Mouse (Mus musculus) right cerebral cortex, postnatal 10 days (tissue): ENCODE measurements around the gene Dlx4.

Experiments used
- DNase-seq, 2 experiments: peaks; one replicate each; pipeline ENCODE4 v3.0.0; 2021; ENCODE audit warnings: low spot score in 2 of 2

Gene Dlx4

GRCm38 (mm10) chr11:95145851-95146403 lies at the start of gene Dlx4:
TSS of gene Dlx4 (minus strand) at chr11:95146263.
- peak in 1 of 2 experiments; percentile 38 for DNase-seq

DNA sequence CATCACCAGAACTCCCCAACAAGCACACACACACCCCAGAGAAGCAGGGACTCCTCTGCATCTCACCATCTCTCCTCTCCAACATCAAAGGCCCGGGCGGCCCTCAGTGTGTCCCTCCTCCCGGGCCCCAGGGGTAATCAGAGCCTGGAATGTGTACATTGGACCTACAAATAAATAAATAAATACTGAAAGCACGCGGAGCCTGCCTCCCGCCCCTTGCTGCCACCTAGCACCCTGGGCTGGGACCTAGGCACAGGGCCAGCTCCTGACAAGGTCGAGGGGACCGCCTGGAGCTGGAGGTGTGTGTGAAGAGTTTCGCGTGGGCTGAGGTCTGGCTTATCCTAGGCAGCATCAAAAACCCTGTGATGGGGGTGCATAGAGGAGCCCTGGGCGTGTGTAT lies 43.8 kb upstream of the Dlx4 start:
- no peak for DNase-seq

DNA sequence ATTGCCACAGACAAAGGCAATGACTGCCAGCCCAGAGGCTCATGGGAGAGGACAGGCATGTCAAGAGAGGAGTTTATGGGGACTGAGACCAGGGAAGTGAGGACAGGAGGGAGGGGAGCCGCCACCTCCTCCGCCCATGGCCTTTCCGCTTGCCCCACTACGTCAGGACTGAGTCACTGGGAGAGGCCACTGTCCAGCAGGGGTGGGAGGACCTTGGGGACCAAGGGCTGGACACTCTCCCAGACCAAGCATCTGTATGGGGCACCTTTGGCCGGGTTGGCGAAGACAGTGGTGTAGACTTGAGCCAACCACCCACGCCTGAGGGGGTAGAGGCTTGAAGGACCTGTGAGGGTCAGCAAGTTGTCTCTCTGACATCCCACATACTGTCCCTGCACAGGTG lies 40.8 kb upstream of the Dlx4 start:
- no peak for DNase-seq

- DNase-seq, result peak in 1 of 2 experiments; percentile 28
These were observed 39.6 kb upstream of the Dlx4 start for GRCm38 (mm10) chr11:95185700-95186099.

DNA sequence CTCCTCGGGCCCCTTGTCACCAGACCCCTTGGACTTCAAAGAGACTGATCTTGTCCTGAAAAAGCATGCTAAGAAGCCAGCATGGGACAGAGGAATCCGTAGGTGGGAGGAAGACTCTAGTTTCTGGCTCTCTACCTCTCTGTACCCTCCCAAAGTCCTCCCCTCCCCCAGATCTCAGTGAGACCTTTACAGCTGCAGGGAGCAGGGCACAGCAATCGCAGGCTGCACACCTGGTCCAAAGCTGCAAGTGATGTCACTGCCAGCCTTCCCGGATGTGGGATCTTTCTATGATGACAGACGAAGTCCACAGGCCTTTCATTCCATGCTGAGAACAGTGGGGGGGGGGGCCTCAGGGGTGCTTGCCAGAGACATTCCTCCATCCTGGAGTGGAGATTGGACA lies 38.5 kb upstream of the Dlx4 start:
- no peak for DNase-seq

GRCm38 (mm10) chr11:95179311-95179710 lies 33.2 kb upstream of the Dlx4 start:
- peak; percentile 39 to 46 for DNase-seq

GRCm38 (mm10) chr11:95165857-95166256 lies 19.8 kb upstream of the Dlx4 start:
- DNase-seq, result no peak

- no peak for DNase-seq
These were observed 15.6 kb upstream of the Dlx4 start for GRCm38 (mm10) chr11:95161708-95162107.

DNA sequence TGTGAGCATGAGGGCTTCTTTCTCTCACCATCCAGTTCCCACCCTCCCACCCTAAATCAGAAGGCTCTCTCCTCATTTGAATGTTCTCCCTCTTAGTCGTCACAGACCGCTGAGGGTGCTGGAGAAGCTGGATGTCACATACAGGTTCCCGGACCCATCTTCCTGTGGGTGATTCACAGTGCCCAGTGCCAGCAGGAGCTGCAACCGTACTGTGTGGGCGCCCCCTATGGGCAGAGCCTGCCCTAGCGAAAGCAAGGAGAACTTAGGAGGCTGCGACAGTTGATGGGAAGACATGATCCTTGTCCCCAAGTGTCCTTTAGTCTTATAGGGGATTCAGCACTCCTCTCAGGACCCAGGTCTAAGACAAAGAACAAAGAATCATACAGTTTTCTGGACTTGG lies 14.6 kb upstream of the Dlx4 start:
- no peak for DNase-seq

DNA sequence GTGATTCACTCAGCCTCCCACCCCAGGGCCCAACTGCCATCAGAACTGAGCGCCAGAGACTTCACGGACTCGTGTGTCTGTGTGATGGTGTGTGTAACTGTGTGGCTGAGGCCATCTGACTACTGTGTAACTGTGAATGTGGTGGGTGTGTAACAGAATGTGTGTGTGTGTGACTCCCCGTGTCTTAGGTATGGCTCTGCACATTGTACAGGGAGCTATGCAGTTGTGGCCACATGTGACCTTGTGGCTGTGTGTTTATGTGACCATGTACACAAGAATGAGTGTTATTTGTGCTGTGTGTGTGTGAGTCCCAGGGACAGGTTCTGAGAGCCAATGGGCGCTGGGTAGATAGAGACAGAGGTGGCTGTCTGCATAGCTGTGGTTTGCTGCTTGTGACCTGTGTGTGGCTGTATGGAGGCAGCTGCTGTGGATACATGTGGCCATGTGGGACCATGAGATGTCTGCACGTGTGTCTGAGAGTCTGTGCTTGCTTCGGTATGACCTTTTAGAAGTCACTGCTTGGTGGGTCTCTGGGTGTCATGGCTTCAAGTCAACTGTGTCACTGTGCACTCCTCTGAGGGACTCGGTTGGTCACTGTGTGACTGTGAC lies 13.8 kb upstream of the Dlx4 start:
- DNase-seq, result no peak

- DNase-seq, result no peak
These were observed 11.8 kb upstream of the Dlx4 start for GRCm38 (mm10) chr11:95157872-95158271.

GRCm38 (mm10) chr11:95157356-95157755 lies 11.3 kb upstream of the Dlx4 start:
- DNase-seq, result no peak

GRCm38 (mm10) chr11:95155511-95155910 lies 9.4 kb upstream of the Dlx4 start:
- no peak for DNase-seq

DNA sequence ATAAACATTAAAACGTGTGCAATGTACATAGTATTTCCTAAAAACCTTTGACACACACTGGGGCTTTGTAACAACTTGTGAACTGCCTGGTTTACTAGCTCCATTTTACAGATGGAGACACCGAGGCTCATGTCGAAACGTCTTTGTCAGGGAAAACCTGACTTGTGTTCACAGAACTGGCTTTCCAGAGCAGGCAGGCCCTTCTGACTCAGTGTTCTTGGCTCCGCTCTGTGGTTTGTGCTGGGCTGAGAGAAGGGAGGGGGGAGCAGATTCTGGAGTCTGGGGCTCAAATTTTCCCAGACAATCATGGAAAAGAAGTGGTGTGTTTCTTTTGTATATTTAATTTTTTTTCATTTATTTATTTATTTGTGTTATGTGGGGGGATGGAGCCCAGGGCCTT lies 7.6 kb upstream of the Dlx4 start:
- no peak for DNase-seq

GRCm38 (mm10) chr11:95153116-95153515 lies 7.1 kb upstream of the Dlx4 start:
- no peak for DNase-seq

- DNase-seq, result peak; percentile 42 to 51
These were observed 4.4 kb upstream of the Dlx4 start for GRCm38 (mm10) chr11:95150269-95151049.

GRCm38 (mm10) chr11:95149462-95150268 lies 3.6 kb upstream of the Dlx4 start:
- no peak for DNase-seq

- no peak for DNase-seq
These were observed 2.7 kb upstream of the Dlx4 start for GRCm38 (mm10) chr11:95148754-95149153.

DNA sequence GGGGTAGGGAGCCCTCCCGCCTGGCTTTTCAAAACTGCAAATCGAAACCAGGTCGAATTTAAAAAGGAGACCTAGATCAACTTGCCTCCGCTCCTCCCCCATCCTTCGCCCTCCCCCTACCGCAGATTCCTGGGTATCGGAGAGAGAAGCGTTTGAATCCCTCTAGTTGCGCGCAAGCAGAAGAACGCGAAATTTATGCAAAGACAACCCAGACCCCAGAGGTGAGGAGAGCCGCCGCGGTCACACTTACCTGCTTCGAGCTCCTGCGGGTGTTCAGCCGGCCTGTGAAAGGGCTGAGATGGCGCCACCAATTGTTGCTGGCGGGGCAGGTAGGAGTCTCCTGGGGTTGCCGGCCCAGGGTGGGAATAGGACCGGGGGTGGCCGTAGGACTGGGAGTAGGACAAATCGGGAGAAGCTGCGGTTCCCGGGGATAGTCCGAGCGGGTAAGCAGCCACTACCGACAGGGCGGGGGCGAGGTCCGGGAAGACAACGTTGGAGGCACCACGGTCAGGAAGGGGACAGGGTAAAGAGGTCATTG lies 1.0 kb downstream of the Dlx4 start:
- DNase-seq, result no peak

GRCm38 (mm10) chr11:95144091-95144945 lies 1.7 kb downstream of the Dlx4 start:
- DNase-seq, result no peak

GRCm38 (mm10) chr11:95143663-95144062 lies 2.4 kb downstream of the Dlx4 start:
- DNase-seq, result no peak
